Mouse (Mus musculus): ENCODE measurements around the gene Rpp14.

- TF ChIP-seq CTCF (IDR thresholded peaks at IDR 0.05; ENCODE audit: borderline replicate concordance, insufficient read depth, low read depth, low read length) (no peak), POLR2A (IDR thresholded peaks at IDR 0.05; ENCODE audit: borderline replicate concordance, insufficient read depth, low read length) (no peak)
These were observed 37.6 kb upstream of the Rpp14 start for GRCm38 (mm10) chr14:8042577-8042976.

All from cerebellum, adult 2 months (tissue).